Mouse (Mus musculus) lung, adult 10 weeks (tissue): ENCODE results near the gene Utp3. TPM values are rescaled to one million over a fixed set of nuclear protein-coding genes. Genes with fewer than 3 reads are reported as not detected.

ENCODE experiments used
- polyA plus RNA-seq: library from polyadenylated mRNA; stranded (reverse); fragments of 350-450 nt; fragmentation: Illumina TruSeq; extraction: RNeasy Lipid Tissue Mini Kit (QIAGEN cat#74804); gene quantifications from one replicate; pipeline ENCODE4 v1.2.3, GENCODE M21; 2014; ENCODE audit warnings: low read depth, low replicate concordance; ENCODE audit not compliant: insufficient read depth

The Utp3 gene
- polyA plus RNA-seq = 28.3 TPM

GRCm38 (mm10) chr5:88554086-88554886 is at the start of gene Utp3:
Gene Utp3, plus strand, starts transcription at chr5:88554462.

GRCm38 (mm10) chr5:88527657-88528056 is 26.6 kb upstream of the Utp3 start, which contains the start of gene Jchain:
Gene Jchain, minus strand, starts transcription at chr5:88527891.

GRCm38 (mm10) chr5:88564501-88565147 is 10.4 kb downstream of the Utp3 start, which contains the start of gene Rufy3:
Gene Rufy3, plus strand, starts transcription at chr5:88565040.

Other genes starting within 250 kb of the Utp3 start
- gene Prol1, start 237.2 kb upstream of the Utp3 start, polyA plus RNA-seq = not detected
- 0.24 TPM for gene Amtn, start 178.4 kb upstream of the Utp3 start, polyA plus RNA-seq
- gene Ambn, start 98.5 kb upstream of the Utp3 start, polyA plus RNA-seq = not detected
- not detected for gene Enam, start 66.5 kb upstream of the Utp3 start, polyA plus RNA-seq
- 111 TPM for gene Jchain, start 26.6 kb upstream of the Utp3 start, polyA plus RNA-seq
- 5.7 TPM for gene Rufy3, start 10.6 kb downstream of the Utp3 start, polyA plus RNA-seq
- gene Grsf1, start 121.7 kb downstream of the Utp3 start, polyA plus RNA-seq = 34.9 TPM
- gene Mob1b, start 166.4 kb downstream of the Utp3 start, polyA plus RNA-seq = 10.6 TPM
- 4.6 TPM for gene Dck, start 210.5 kb downstream of the Utp3 start, polyA plus RNA-seq